Mouse (Mus musculus) liver, adult 2 months (tissue): ENCODE results near the gene 4931423N10Rik.

Experiments
- CTCF ChIP-seq: fragments of 200-500 bp; IDR thresholded peaks from 2 replicates; pipeline ENCODE4 v1.5.1; 2011; ENCODE audit warnings: low read depth, low read length, control low read depth
- POLR2A ChIP-seq: fragments of 200-500 bp; IDR thresholded peaks from 2 replicates; pipeline ENCODE4 v1.6.1; 2011; ENCODE audit warnings: low read length, control low read depth; ENCODE audit not compliant: insufficient read depth; ENCODE audit errors: extremely low read depth

DNA sequence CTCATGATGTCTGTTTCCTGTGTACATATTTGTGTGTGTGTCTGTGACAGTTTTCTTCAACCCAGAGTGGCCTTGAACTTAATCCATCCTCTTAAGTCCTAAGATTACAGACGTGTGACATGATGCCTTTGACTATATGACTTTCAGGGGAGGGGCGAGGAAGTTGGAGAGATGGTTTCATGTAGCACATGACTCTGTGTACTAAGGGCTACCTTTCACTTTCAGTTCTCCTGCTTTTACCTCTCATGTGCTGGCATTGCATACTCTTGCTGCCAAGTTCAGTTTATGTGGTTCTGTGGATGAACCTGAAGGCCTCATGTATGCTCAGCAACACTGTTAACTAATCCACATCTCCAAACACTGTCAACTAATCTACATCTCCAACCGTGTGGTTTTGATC, 35.0 kb upstream of the 4931423N10Rik start:
- TF ChIP-seq CTCF (no peak), POLR2A (no peak)
